Mouse (Mus musculus) R1 (cell line): ENCODE measurements at regions not wholly inside any gene's neighbourhood (a gene's known extent, or its start where the extent isn't known, plus 50 kb on each side); places are given as distances from the start of the nearest gene placed in this dataset.

Source experiments
- DNase-seq: peaks from one replicate; pipeline ENCODE4 v3.0.0-alpha.2; 2018; ENCODE audit warnings: low read depth, low spot score

- DNase-seq, result no peak
Observed at GRCm38 (mm10) chr8:127753793-127754565, 604.4 kb upstream of the Nrp1 start.

DNA sequence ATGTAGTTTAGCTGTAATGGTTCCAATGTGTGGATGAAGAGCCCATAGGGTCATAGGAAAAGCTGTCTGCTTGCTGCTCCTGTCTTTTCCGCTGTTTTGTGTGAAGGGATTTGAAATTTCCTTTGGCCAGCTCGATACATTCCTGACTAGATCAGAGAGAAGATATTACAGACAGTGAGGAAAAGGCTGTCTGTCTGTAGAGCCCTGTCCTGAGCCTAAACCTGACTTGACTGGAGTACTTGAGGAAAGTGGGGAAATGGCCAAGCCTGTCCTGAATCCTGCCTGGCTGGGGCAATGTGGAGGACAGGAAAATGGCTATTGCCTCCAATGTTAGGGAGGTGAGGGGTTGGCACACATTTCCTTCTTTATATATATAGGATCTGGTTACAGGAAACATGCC, 601.0 kb upstream of the Nrp1 start:
- DNase-seq, result no peak

DNA sequence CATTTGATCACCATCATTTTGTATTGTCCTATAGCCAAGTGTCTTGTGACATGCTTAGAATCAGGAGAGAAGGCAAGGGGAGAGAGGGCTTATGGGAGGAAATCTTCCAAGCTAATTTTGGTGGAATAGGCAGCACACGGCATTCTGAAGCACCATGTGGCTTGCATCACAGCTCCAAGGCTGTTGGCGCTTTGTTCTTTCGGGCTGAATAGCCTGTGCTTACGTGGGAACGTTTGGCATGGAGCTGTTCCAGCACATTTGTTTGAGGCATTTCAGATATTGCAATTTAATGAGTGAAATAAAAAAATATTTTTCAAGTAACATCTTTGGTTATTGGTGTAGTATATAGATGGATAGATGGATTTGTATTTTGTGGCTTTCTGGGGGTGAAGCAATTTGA, 598.5 kb upstream of the Nrp1 start:
- DNase-seq, result no peak

GRCm38 (mm10) chr8:127765199-127765598, 593.2 kb upstream of the Nrp1 start:
- no peak for DNase-seq

GRCm38 (mm10) chr8:127768311-127768710, 590.1 kb upstream of the Nrp1 start:
- DNase-seq, result no peak

- DNase-seq, result no peak
Observed at GRCm38 (mm10) chr8:127769651-127770050, 588.8 kb upstream of the Nrp1 start.

DNA sequence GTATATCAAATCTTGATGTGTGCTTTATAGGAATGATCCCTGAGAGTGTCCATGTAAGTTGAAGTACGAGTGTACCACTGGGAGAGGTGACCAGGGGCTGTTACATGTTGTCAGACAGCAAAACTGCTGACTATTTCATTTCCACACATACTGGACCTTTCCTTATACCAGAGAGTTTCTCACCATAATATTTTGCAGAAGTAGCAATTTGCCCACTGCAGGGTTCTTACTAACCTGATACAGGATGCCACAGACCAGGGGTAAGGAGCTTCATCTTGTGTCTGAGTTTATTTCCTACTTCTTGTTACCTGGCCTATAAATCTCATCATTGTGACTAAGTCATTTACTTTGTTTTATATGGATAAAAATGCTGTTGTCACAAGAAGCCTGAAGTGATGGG, 586.6 kb upstream of the Nrp1 start:
- DNase-seq, result no peak

- no peak for DNase-seq
Observed at GRCm38 (mm10) chr8:127772415-127772814, 586.0 kb upstream of the Nrp1 start.

- DNase-seq, result no peak
Observed at GRCm38 (mm10) chr8:127772917-127773316, 585.5 kb upstream of the Nrp1 start.

GRCm38 (mm10) chr8:127774642-127775041, 583.8 kb upstream of the Nrp1 start:
- peak; percentile 80 for DNase-seq

DNA sequence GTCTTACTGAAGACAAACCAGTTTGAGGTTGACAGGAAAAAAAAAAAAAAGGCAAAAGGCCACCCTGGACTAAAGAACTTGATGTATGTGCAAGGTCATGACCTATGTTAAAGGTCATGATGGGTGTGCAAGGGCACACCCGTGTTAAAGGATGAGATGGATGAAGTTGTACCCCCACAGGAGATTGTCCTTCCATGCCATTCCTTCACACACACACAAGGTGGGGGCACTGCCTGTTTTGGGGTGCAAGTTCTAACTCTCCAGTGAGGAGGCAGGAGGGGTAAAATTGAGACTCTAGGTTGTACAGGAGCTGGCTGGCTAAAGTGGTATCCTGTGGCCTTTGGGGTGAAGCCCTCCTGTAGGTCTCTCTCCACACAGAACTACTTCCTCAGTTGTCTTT, 583.2 kb upstream of the Nrp1 start:
- no peak for DNase-seq

- DNase-seq, result no peak
Observed at GRCm38 (mm10) chr8:127775747-127776146, 582.7 kb upstream of the Nrp1 start.

DNA sequence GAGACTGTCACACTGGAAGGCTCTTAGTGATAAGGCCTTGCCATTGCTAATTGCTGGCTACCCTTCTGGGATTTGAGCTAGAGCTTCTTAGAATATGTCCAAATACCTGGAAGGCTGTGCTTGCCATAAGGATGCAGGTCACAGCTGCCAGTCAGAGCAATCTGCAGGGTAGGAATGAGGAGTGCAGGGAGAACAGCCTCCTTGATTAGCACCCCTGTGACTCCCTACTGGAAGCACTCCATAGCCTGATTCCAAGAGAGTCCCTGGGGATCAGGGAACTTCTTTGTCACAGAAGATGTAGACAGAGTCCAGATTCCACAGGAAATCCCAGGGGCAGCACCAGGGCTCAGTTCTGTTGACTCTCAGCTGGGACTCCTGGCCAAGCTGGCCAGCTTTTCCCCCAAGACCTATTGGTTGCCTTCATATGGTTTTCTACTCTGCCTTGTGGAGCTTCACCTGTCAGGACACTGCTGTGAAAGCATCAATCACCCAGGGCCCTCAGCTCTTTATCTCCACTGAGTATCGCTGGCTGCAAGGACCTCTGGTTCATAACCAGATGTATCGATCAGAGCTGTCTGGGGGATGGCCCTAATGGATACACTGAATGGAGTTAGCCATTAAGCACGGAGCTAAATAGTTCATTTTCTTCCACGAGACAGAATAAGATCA, 579.9 kb upstream of the Nrp1 start:
- DNase-seq, result no peak

GRCm38 (mm10) chr8:127779021-127779689, 579.2 kb upstream of the Nrp1 start:
- DNase-seq, result no peak

DNA sequence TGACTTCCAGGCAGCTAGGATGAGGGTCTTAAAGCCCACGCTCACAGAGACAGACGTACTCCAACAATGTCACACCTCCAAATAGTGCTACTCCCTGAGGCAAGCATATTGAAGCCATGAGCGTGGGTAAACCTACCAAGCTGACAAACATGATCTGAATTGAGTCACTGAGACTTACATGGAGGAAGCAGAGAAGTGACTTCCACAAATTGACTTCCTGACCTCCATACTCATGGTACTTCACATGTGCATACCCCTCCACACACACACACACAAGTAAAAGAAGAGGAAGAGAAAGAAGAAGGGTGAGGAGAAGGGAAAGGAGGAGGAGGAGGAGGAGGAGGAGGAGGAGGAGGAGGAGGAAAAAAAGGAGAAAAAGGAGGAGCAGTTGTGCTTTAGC, 577.8 kb upstream of the Nrp1 start:
- no peak for DNase-seq

- no peak for DNase-seq
Observed at GRCm38 (mm10) chr8:127781011-127781410, 577.4 kb upstream of the Nrp1 start.

- DNase-seq, result no peak
Observed at GRCm38 (mm10) chr8:127792611-127793010, 565.8 kb upstream of the Nrp1 start.

DNA sequence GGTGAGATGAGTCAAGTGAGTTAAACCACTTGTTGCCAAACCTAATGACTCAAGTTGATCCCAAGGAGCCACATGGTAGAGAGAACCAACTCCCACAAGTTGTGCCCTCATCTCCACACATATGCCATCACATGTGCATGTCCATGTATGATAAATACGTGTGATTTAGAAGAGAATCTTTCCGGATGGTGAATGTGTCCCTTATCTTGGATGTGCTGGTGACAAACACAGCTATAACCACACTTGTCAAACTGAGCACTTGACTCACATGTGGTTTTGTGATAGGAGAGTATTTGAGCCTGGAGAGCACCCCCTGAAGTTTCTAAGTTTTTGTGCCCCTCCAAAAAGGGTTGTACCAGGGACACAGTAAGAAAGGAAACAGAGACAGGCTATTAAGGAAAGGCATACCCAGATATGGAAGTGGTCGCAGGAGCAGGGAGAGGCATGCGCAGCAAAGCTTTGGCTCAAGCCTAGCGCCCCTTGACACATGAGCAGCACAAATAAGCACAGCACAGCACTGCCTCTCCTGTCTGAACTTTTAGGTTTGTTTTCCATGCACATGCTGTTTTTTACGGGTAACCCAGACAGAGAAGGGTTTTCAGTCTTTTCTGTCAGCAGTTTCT, 558.4 kb upstream of the Nrp1 start:
- no peak for DNase-seq

- DNase-seq, result no peak
Observed at GRCm38 (mm10) chr8:127802136-127802535, 556.3 kb upstream of the Nrp1 start.

- no peak for DNase-seq
Observed at GRCm38 (mm10) chr8:127802661-127803333, 555.6 kb upstream of the Nrp1 start.

- DNase-seq, result no peak
Observed at GRCm38 (mm10) chr8:127809203-127810155, 548.9 kb upstream of the Nrp1 start.
